Mouse (Mus musculus): Measurements from ENCODE around the gene Gsn.

The Gsn gene

GRCm38 (mm10) chr2:35267156-35267875 lies 11.1 kb downstream of the Gsn start:
- POLR2A ChIA-PET: interaction anchor here in 3 of 4 experiments (0.9 to 2.1 kb wide), 7 partner anchors 10 to 362 kb away, joined by 3 to 8 read pairs (median 3); partner anchors contain the start of gene Gsn (in 1 of the 3)
- CTCF ChIA-PET: interaction anchor here in 3 of 4 experiments (0.6 to 3.5 kb wide), 6 partner anchors 11 to 54 kb away, joined by 3 to 11 read pairs (median 4); partner anchors contain the start of gene Gsn (in 2 of the 3)

GRCm38 (mm10) chr2:35267876-35268566 lies 11.8 kb downstream of the Gsn start:
- CTCF ChIA-PET: interaction anchor here in 3 of 4 experiments (0.5 to 3.5 kb wide), 11 partner anchors 12 to 537 kb away, joined by 3 to 11 read pairs (median 4); partner anchors contain the start of gene Gsn (in 2 of the 3)
- POLR2A ChIA-PET: interaction anchor here in 3 of 4 experiments (0.6 to 2.1 kb wide), 9 partner anchors 8 to 403 kb away, joined by 3 to 8 read pairs (median 3); partner anchors contain the start of genes Gsn (in 1 of the 3) and Stom (in 1 of the 3)

GRCm38 (mm10) chr2:35269136-35269535 lies 13.0 kb downstream of the Gsn start:
- ChIA-PET CTCF (interaction anchor here in 2 of 4 experiments (0.6 to 3.5 kb wide), 4 partner anchors 13 to 379 kb away, joined by 3 to 34 read pairs (median 8); partner anchors contain the start of gene Gsn (in 1 of the 2)), POLR2A (interaction anchor here in 2 of 4 experiments (0.6 to 1.6 kb wide), 7 partner anchors 10 to 498 kb away, joined by 3 to 5 read pairs (median 3); partner anchors contain the start of genes Gsn (in 1 of the 2), Hspa5 (in 1 of the 2) and Stom (in 1 of the 2))

GRCm38 (mm10) chr2:35269716-35270260 lies 13.6 kb downstream of the Gsn start:
- POLR2A ChIA-PET: interaction anchor here in 2 of 4 experiments (1.1 to 1.6 kb wide), 7 partner anchors 10 to 498 kb away, joined by 3 to 7 read pairs (median 4); partner anchors contain the start of genes Gsn (in 2 of the 2) and Hspa5 (in 1 of the 2)
- CTCF ChIA-PET: interaction anchor here (0.5 to 3.5 kb wide), 10 partner anchors 10 to 1899 kb away, joined by 3 to 34 read pairs (median 4); partner anchors contain the start of gene Gsn (in 1 of the 4)

DNA sequence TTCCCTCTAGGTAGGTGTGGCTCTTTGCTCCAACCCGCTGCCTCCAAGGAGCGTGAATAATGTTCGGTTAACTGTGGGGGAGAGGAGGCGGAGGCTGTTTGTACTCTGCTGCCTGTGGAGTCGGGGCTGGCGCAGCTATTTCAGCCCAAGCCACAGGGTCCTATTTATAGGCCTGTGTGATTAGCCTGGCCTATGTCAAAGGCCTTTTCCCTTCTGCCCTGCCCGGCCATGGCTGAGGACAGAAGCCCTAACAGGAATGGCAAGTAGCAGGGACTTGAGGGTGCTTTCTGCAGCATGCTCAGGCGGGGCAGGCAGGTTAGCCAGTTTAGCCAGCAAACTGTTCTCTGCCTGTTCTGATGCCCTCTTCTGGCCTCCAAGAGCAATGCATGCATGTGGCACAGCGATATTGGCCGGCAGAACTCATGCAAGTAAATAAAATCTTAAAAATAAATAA lies 14.4 kb downstream of the Gsn start:
- ChIA-PET POLR2A (interaction anchor here in 2 of 4 experiments (0.6 to 1.6 kb wide), 6 partner anchors 14 to 109 kb away, joined by 3 to 7 read pairs (median 4); partner anchors contain the start of gene Gsn (in 2 of the 2)), CTCF (interaction anchor here (0.6 to 3.5 kb wide), 9 partner anchors 11 to 84 kb away, joined by 3 to 34 read pairs (median 4); partner anchors contain the start of gene Gsn (in 1 of the 4))

DNA sequence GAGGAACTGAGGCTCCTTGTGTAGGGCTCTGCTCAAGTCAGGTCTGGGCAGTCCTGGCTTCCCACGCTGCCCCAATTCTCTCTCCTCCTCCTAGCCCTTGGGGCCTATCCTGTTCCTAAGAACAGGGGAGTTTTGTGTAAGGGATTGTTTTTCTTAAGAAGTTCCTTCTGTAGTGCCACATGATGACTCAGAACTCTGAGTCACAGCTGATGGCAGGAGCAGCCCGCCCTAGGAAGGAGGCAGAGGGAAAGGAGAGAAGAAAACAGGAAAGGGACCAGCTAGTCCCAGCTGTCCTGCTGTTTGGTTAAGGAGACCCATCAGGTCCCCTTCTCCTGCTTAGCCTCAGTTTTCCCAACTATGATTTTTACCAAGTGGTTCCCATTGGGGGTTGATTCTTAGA lies 15.6 kb downstream of the Gsn start:
- CTCF ChIA-PET: interaction anchor here in 1 of 4 experiments (0.6 to 3.2 kb wide), 4 partner anchors 27 to 554 kb away, joined by 3 to 34 read pairs (median 4); no protein-coding TSS in a partner anchor

DNA sequence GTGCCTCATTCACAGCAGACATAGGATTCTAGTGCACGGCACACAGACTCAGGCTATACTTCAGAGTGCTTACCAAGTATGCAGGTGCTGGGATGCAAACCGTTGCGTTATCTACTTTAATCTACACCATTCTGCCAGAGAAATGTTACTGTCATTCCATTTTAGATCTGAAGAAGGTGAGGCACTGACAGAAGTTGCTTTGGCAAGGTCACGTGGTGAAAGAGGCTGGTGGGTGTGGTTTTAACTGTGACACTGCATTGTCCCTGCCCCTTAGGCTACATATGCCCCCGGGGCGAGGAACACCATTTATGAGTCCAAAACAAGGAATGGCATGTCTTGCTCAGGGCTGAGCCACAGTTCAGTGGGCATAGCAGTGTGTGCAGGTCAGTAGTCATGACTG lies 16.7 kb downstream of the Gsn start:
- CTCF ChIA-PET: interaction anchor here in 3 of 4 experiments (1.1 to 1.9 kb wide), 5 partner anchors 11 to 58 kb away, joined by 3 to 7 read pairs (median 4); no protein-coding TSS in a partner anchor
- POLR2A ChIA-PET: no interaction called here

More for the DNA sequence above, 15.6 kb downstream of the Gsn start:
- POLR2A ChIA-PET: no interaction called here

DNA sequence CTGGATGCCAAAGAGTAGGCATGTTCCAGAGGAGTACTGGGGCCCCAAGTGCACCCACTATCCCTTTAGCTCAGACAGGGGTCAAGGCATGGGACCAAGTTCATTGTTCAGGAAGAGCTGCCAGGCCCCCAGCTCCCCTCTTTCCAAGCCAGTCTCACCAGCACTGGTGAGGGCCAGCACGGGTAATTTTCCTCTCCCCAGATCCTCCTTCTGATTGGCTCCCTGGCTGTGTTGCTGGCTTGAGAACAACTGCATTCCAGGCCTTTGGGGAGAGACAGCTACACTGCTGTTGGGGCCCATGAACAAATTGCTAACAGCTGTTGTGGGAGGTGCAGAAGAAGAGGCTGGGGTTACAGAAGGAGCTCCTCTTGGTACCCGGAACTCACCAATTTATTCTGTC lies 17.4 kb downstream of the Gsn start:
- ChIA-PET CTCF (interaction anchor here in 3 of 4 experiments (0.6 to 1.9 kb wide), 8 partner anchors 10 to 59 kb away, joined by 3 to 7 read pairs (median 4); no protein-coding TSS in a partner anchor), POLR2A (interaction anchor here in 2 of 4 experiments (0.6 to 0.9 kb wide), 2 partner anchors 8 to 14 kb away, joined by 3 to 5 read pairs; no protein-coding TSS in a partner anchor)

- ChIA-PET POLR2A (no interaction called here), CTCF (interaction anchor here in 1 of 4 experiments (1.9 kb wide), 1 partner anchor 11 kb away, joined by 4 read pairs; no protein-coding TSS in a partner anchor)
Observed at GRCm38 (mm10) chr2:35277686-35278085, 21.5 kb downstream of the Gsn start.

- ChIA-PET CTCF (interaction anchor here in 3 of 4 experiments (0.7 to 1.9 kb wide), 3 partner anchors 10 to 389 kb away, joined by 3 to 4 read pairs (median 3); no protein-coding TSS in a partner anchor), POLR2A (no interaction called here)
Observed at GRCm38 (mm10) chr2:35278371-35279210, 22.4 kb downstream of the Gsn start.

GRCm38 (mm10) chr2:35280001-35280400 lies 23.8 kb downstream of the Gsn start:
- ChIA-PET POLR2A (no interaction called here), CTCF (interaction anchor here in 1 of 4 experiments (1.3 kb wide), 1 partner anchor 9 kb away, joined by 3 read pairs; no protein-coding TSS in a partner anchor)

DNA sequence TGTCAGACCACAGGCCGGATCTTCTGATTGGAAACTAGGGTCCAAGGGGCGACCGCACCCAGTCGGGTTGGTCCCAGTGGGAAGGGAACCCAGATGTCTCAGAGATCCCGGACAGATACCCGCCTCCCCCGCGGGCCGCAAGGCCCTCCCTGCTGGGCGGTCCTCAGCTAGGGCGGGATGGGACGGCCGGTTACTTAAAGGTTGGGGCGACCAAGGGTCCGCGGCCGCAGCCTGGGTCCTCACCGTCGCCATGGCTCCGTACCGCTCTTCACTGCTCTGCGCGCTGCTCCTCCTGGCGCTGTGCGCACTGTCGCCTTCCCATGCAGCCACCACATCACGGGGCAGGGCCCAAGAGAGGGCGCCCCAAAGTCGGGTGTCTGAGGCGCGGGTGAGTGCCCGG lies 26.0 kb downstream of the Gsn start:
- CTCF ChIA-PET: interaction anchor here in 1 of 4 experiments (1.1 kb wide), 1 partner anchor 11 kb away, joined by 3 read pairs; no protein-coding TSS in a partner anchor
- POLR2A ChIA-PET: no interaction called here

GRCm38 (mm10) chr2:35283997-35284396 lies 27.8 kb downstream of the Gsn start:
- ChIA-PET CTCF (interaction anchor here (0.5 to 2.2 kb wide), 5 partner anchors 11 to 114 kb away, joined by 3 to 7 read pairs (median 4); partner anchors contain the start of gene 4930402F06Rik (in 1 of the 4)), POLR2A (no interaction called here)

- ChIA-PET POLR2A (no interaction called here), CTCF (interaction anchor here in 3 of 4 experiments (0.5 to 2.2 kb wide), 6 partner anchors 10 to 224 kb away, joined by 3 to 7 read pairs (median 4); partner anchors contain the start of genes 4930402F06Rik (in 1 of the 3), Gsn (in 1 of the 3) and Hc (in 1 of the 3))
Observed at GRCm38 (mm10) chr2:35285209-35285608, 29.0 kb downstream of the Gsn start.

- ChIA-PET CTCF (interaction anchor here (0.6 to 1.3 kb wide), 10 partner anchors 12 to 722 kb away, joined by 3 to 7 read pairs (median 4); no protein-coding TSS in a partner anchor), POLR2A (interaction anchor here in 1 of 4 experiments (0.7 kb wide), 2 partner anchors 13 to 88 kb away, joined by 5 read pairs; no protein-coding TSS in a partner anchor)
Observed at GRCm38 (mm10) chr2:35287017-35287620, 30.9 kb downstream of the Gsn start.

Data from embryonic stem cell, embryonic (primary cell).